Mouse (Mus musculus) E14TG2a.4 (cell line): ENCODE results near the gene Ntng2.

Experiments used
- H3K27me3 ChIP-seq: 2 replicates; pipeline ENCODE4 v1.6.1; 2014; ENCODE audit warnings: low read length, control low read depth; ENCODE audit not compliant: insufficient read depth
- H3K36me3 ChIP-seq: 2 replicates; pipeline ENCODE4 v1.6.1; 2014; ENCODE audit warnings: low read length, control low read depth; ENCODE audit not compliant: insufficient read depth
- H3K4me1 ChIP-seq: replicated peaks from 2 replicates; pipeline ENCODE4 v1.6.1; 2014; ENCODE audit warnings: low read depth, low read length, control low read depth
- H3K4me3 ChIP-seq: replicated peaks from 2 replicates; pipeline ENCODE4 v1.5.1; 2014; ENCODE audit warnings: mild to moderate bottlenecking, low read length
- H3K9me3 ChIP-seq: 2 replicates; pipeline ENCODE4 v1.6.1; 2014; ENCODE audit warnings: low read length, control low read depth
- CTCF ChIP-seq: conservative IDR thresholded peaks from 2 replicates; pipeline ENCODE4 v1.5.1; 2014; ENCODE audit warnings: low read length
- NANOG ChIP-seq: IDR thresholded peaks from 2 replicates; pipeline ENCODE4 v1.6.1; 2014; ENCODE audit warnings: borderline replicate concordance, low read length, mixed read lengths
- POU5F1 ChIP-seq: IDR thresholded peaks from 2 replicates; pipeline ENCODE4 v1.6.1; 2014; ENCODE audit warnings: low read length, borderline replicate concordance

Gene Ntng2

DNA sequence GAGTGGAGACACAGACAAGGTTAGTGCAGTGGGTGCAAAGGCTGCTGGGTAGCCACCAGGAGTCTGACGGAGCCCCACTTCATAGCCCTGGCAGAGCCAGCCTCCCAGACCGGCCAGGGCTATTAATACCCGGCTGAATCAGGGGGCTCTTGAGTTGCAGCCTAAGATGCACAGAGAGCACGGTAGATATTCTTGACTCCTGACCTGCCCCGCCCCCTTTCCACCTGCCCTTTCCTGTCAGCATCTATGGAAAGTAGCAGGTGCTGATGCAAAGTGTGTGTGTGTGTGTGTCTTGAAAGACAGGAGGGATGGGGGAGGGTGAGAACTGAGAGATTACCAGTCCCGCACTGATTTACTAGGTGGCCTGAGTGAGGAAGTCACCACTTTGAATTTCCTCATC is 8.3 kb upstream of the Ntng2 start:
- Histone ChIP-seq H3K4me3 (no peak overlapping the region), H3K9me3 (no peaks in the 10 kb centered on the region), H3K27me3 (peaks cover 69% of the 10 kb centered on the region), H3K36me3 (no peaks in the 10 kb centered on the region), H3K4me1 (peaks cover 5% of the 10 kb centered on the region; the same call in 1 of the 2 replicates)
- TF ChIP-seq NANOG (no peak), POU5F1 (no peak), CTCF (no peak)

- no peak; the same call in 1 of the 2 replicates for TF ChIP-seq CTCF
- TF ChIP-seq POU5F1: no peak
- TF ChIP-seq NANOG: no peak
- peaks cover 48% of the 10 kb centered on the region for H3K4me1 ChIP-seq
- H3K9me3 ChIP-seq: no peaks in the 10 kb centered on the region
- H3K36me3 ChIP-seq: no peaks in the 10 kb centered on the region
- H3K27me3 ChIP-seq: peaks cover 98% of the 10 kb centered on the region
- H3K4me3 ChIP-seq: peak overlapping the region; percentile 79
These were observed 530 bp upstream of the Ntng2 start for GRCm38 (mm10) chr2:29253205-29253865.

DNA sequence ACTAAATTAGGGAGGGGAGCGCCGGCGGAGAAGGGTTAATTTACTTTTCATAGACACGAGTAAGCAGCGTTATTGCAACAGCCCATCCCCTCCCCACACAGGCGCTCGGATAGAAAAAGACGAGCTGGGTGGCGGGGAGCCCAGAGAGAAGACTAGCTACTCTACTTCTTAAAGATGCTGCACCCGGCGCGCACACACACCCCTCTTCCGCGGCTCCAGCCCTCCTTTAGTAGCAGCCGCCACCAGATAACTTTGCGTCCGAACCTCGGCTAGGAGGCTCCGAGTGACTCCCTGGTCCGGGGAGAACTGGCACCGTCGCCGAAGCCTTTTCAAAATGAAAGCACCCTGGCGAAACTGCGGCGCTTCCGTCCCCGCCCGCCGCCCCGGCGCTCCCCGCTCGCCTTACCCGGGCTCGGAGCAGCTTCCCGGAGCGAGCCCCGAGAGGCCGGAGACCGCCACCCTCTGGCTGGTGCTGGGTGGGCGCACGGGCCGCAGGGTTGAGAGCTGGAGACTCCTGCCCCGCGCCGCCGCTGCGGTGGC is 676 bp downstream of the Ntng2 start:
- no peaks in the 10 kb centered on the region for H3K36me3 ChIP-seq
- peaks cover 99% of the 10 kb centered on the region for H3K27me3 ChIP-seq
- no peaks in the 10 kb centered on the region for H3K9me3 ChIP-seq
- TF ChIP-seq NANOG: no peak
- no peak for TF ChIP-seq POU5F1
- TF ChIP-seq CTCF: no peak
- peaks cover 57% of the 10 kb centered on the region for H3K4me1 ChIP-seq
- H3K4me3 ChIP-seq: peak overlapping the region; percentile 79

- Histone ChIP-seq H3K9me3 (no peaks in the 10 kb centered on the region), H3K27me3 (peaks cover 100% of the 10 kb centered on the region), H3K4me3 (peak overlapping the region; percentile 79), H3K36me3 (no peaks in the 10 kb centered on the region), H3K4me1 (peaks cover 61% of the 10 kb centered on the region)
- TF ChIP-seq NANOG (no peak), POU5F1 (no peak), CTCF (no peak)
These were observed 1.4 kb downstream of the Ntng2 start for GRCm38 (mm10) chr2:29251095-29252058.

GRCm38 (mm10) chr2:29250263-29251094 is 2.3 kb downstream of the Ntng2 start:
- Histone ChIP-seq H3K27me3 (peaks cover 98% of the 10 kb centered on the region), H3K36me3 (no peaks in the 10 kb centered on the region), H3K4me1 (peaks cover 64% of the 10 kb centered on the region), H3K4me3 (peak overlapping the region; percentile 79), H3K9me3 (no peaks in the 10 kb centered on the region)
- TF ChIP-seq POU5F1 (no peak), CTCF (no peak), NANOG (no peak)

GRCm38 (mm10) chr2:29249852-29250251 is 3.0 kb downstream of the Ntng2 start:
- no peaks in the 10 kb centered on the region for H3K9me3 ChIP-seq
- peak overlapping the region; percentile 79 for H3K4me3 ChIP-seq
- no peaks in the 10 kb centered on the region for H3K36me3 ChIP-seq
- H3K27me3 ChIP-seq: peaks cover 91% of the 10 kb centered on the region
- peaks cover 66% of the 10 kb centered on the region for H3K4me1 ChIP-seq
- TF ChIP-seq POU5F1 (no peak), CTCF (no peak), NANOG (no peak)

- H3K27me3 ChIP-seq: peaks cover 78% of the 10 kb centered on the region
- peaks cover 68% of the 10 kb centered on the region for H3K4me1 ChIP-seq
- no peaks in the 10 kb centered on the region for H3K36me3 ChIP-seq
- H3K4me3 ChIP-seq: no peak overlapping the region
- no peak for TF ChIP-seq POU5F1
- no peak for TF ChIP-seq CTCF
- no peak for TF ChIP-seq NANOG
- H3K9me3 ChIP-seq: peaks cover 9% of the 10 kb centered on the region
These were observed 4.3 kb downstream of the Ntng2 start for GRCm38 (mm10) chr2:29248551-29248950.

GRCm38 (mm10) chr2:29247386-29247785 is 5.4 kb downstream of the Ntng2 start:
- Histone ChIP-seq H3K9me3 (peaks cover 9% of the 10 kb centered on the region), H3K36me3 (no peaks in the 10 kb centered on the region), H3K4me3 (no peak overlapping the region), H3K27me3 (peaks cover 67% of the 10 kb centered on the region), H3K4me1 (peaks cover 63% of the 10 kb centered on the region)
- TF ChIP-seq POU5F1 (no peak), CTCF (no peak), NANOG (no peak)
